Mouse (Mus musculus): Measurements from ENCODE around the gene Trpv2. TPM values are rescaled to one million over a fixed set of nuclear protein-coding genes. Genes with fewer than 3 reads are reported as not detected.

The Trpv2 gene
- total and polyA plus RNA-seq, 3 experiments = 39.2 to 58.7 (median 46.2) TPM

DNA sequence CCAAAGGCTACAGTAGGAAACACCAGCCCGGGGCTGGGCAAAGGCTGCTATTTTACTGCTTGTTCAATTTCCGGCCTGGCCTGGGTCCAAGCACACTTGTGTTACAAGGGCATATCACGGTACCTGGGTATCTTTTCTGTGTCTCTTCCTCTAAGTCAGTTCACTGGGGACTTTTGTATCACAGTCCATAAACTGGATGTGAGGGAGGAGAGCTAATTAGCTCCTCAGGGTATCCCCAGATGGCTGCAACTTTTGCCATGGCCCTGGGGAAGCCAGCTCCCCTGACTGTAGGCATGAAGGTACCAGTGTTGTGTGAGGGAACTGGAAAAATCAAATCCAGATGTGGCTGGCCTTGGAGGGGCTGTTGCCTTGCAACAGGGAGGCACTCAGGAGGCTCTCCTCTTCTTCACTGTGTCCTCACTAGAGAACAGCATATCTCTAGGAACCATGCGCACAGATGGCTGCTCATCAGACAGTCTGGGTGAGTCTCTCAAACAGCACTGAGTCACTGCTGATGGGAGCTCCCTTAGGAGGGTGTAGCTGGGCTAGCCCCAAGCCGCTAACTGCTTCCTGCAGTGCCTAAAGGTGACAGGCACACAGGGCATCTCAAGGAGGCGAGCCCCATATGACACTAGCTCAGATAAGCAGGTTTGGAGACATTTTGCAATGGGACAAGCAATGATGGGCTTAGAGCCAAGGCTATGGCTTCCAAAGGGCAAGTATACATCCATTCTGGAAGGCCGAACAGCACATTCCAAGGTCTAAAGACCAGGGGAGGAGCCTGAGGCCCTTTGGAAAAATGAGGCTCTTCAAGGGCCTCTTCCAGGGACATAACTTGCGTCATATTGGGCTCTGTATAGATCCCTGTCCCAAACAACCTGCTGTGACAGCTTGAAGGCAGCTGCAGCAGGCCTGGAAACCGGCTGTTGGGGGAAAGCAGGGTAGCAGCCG is 50.3 kb downstream of the Trpv2 start:
- no peak overlapping the region for H3K9ac ChIP-seq (ENCODE audit: insufficient read depth, low read depth)
- dilution Hi-C loops (cut with MboI; ENCODE audit: extremely low pct_ligation_motif_present, extremely low pct_unique_long_range_greater_than_20kb, low sequenced_read_pairs) = no loop called here
- H3K9me3 ChIP-seq (replicated peaks; ENCODE audit: low read length) = peaks cover 3% of the 10 kb centered on the region
- H3K4me3 ChIP-seq (replicated peaks in 1 of 3; ENCODE audit: low read depth in 2 of 3, low read length in 2 of 3, poor library complexity in 1 of 3) = no peak overlapping the region
- peaks cover 0 to 15% of the 10 kb centered on the region in 2 experiments; a peak in 2 of 4 replicates for H3K4me1 ChIP-seq (ENCODE audit: control insufficient read depth in 1 of 2, insufficient read depth in 2 of 2)
- H3K27ac ChIP-seq (ENCODE audit: insufficient read depth, low read depth) = no peak overlapping the region
- peaks cover 0 to 2% of the 10 kb centered on the region in 2 experiments for H3K36me3 ChIP-seq (replicated peaks in 1 of 2; ENCODE audit: control insufficient read depth in 1 of 2, insufficient read depth in 1 of 2, low read length in 1 of 2)
- no peaks in the 10 kb centered on the region for H3K79me2 ChIP-seq (replicated peaks; ENCODE audit: control insufficient read depth, extremely low read depth, insufficient read depth, poor library complexity, severe bottlenecking)
- no peak overlapping the region for H3K4me2 ChIP-seq (ENCODE audit: insufficient read depth, low read depth, poor library complexity, severe bottlenecking)
- DNase-seq (ENCODE audit: extremely low read depth) = no peak
- H3K27me3 ChIP-seq (replicated peaks) = no peaks in the 10 kb centered on the region
- no peak for TF ChIP-seq JUN (IDR thresholded peaks at IDR 0.05; ENCODE audit: insufficient read depth, low read depth, low read length)
- no peak for TF ChIP-seq ZC3H11A (IDR thresholded peaks at IDR 0.05; ENCODE audit: low read depth, low read length)
- TF ChIP-seq CHD2 (IDR thresholded peaks at IDR 0.05; ENCODE audit: low read length) = no peak
- TF ChIP-seq JUND (conservative IDR thresholded peaks at IDR 0.05; ENCODE audit: low read depth, low read length) = no peak
- TF ChIP-seq MAX (IDR thresholded peaks at IDR 0.05; ENCODE audit: low read length) = no peak
- in situ Hi-C loops (cut with MboI; ENCODE audit: low pct_ligation_motif_present, low pct_unique_long_range_greater_than_20kb, low sequenced_read_pairs) = no loop called here

DNA sequence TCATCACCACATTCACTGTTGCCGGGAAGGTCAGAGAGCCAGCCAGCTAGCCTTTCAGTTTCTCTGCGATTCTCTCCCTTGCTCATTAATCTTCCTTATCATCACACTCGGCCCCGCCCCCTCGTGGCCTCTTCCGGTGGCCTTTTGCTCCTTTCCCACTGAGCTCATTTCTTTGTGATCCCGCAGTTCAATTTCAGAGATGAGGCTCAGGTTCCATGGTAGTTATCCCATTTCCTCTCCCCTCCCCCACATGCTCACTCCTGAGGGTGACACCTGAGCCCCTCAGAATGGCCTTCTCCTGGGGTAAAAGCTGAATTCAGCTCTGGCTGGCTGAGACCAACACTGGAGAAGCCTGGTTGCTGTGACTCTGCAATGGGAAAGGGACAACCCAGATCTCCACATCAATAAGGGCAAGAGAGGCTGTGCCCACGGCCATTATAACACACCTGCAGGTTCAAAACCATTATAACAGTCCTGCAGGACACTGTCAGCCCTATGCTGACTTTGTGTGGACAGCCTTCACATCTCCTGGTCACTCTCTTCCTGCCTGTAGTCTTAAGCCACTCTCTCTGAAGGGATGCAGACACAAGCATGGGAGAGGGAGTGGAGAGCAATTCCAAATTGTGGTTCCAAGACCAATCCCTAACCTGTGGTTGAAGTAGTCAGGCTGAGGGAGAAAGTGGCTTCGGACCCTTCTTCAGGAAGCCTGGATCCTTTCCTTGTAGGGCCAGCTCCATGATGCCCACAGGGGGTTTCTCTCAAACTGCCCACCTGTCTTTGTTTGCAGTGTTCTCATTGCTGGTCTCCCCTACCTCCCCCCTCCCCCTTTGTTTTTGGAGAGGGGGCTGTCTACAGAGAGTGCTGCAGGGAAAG is 55.3 kb downstream of the Trpv2 start:
- no peaks in the 10 kb centered on the region for H3K36me3 ChIP-seq (replicated peaks in 1 of 2; ENCODE audit: control insufficient read depth in 1 of 2, insufficient read depth in 1 of 2, low read length in 1 of 2)
- TF ChIP-seq POLR2AphosphoS2 (IDR thresholded peaks at IDR 0.05; ENCODE audit: low read depth, low read length) (no peak), E2F4 (IDR thresholded peaks at IDR 0.05; ENCODE audit: insufficient replicate concordance, low read depth, low read length) (no peak), UBTF (IDR thresholded peaks at IDR 0.05; ENCODE audit: low read depth, low read length) (no peak), USF2 (conservative IDR thresholded peaks at IDR 0.05; ENCODE audit: low read depth, low read length) (no peak), MAX (IDR thresholded peaks at IDR 0.05; ENCODE audit: low read length) (no peak), ZC3H11A (IDR thresholded peaks at IDR 0.05; ENCODE audit: low read depth, low read length) (no peak), PAX5 (IDR thresholded peaks at IDR 0.05; ENCODE audit: low read length) (no peak), CTCF (conservative IDR thresholded peaks at IDR 0.05 in 1 of 2, IDR thresholded peaks at IDR 0.05 in 1 of 2; ENCODE audit: low read depth in 2 of 2, low read length in 2 of 2) (no peak)
- peaks cover 3% of the 10 kb centered on the region for H3K9me3 ChIP-seq (replicated peaks; ENCODE audit: low read length)
- DNase-seq (ENCODE audit: extremely low read depth) = no peak
- H3K4me1 ChIP-seq (ENCODE audit: control insufficient read depth in 1 of 2, insufficient read depth in 2 of 2) = peaks cover 0 to 5% of the 10 kb centered on the region in 2 experiments; a peak in 1 of 4 replicates
- dilution Hi-C loops (cut with MboI; ENCODE audit: extremely low pct_ligation_motif_present, extremely low pct_unique_long_range_greater_than_20kb, low sequenced_read_pairs) (no loop called here), in situ Hi-C loops (cut with MboI; ENCODE audit: low pct_ligation_motif_present, low pct_unique_long_range_greater_than_20kb, low sequenced_read_pairs) (no loop called here)
- H3K9ac ChIP-seq (ENCODE audit: insufficient read depth, low read depth) = no peak overlapping the region
- H3K27me3 ChIP-seq (replicated peaks) = no peaks in the 10 kb centered on the region
- H3K4me3 ChIP-seq (replicated peaks in 1 of 3; ENCODE audit: low read depth in 2 of 3, low read length in 2 of 3, poor library complexity in 1 of 3) = no peak overlapping the region
- H3K79me2 ChIP-seq (replicated peaks; ENCODE audit: control insufficient read depth, extremely low read depth, insufficient read depth, poor library complexity, severe bottlenecking) = no peaks in the 10 kb centered on the region
- no peak overlapping the region for H3K4me2 ChIP-seq (ENCODE audit: insufficient read depth, low read depth, poor library complexity, severe bottlenecking)
- no peak overlapping the region for H3K27ac ChIP-seq (ENCODE audit: insufficient read depth, low read depth)

Measured in CH12.LX (cell line).